Mouse (Mus musculus) forebrain, embryonic 14.5 days (tissue): ENCODE measurements around the gene Tmem135. TPM values are rescaled to one million over a fixed set of nuclear protein-coding genes. Genes with fewer than 3 reads are reported as not detected.

Experiments
- ATAC-seq: fragments of 200-750 bp; cut with Nextera tagmentation; 2 replicates; pipeline ENCODE4 v1.8.0; 2017; ENCODE audit warnings: mild to moderate bottlenecking, moderate library complexity
- DNase-seq: peaks from one replicate; pipeline ENCODE4 v3.0.0-alpha.2; 2015; ENCODE audit warnings: low spot score
- H3K27ac ChIP-seq: fragments of 300-500 bp; sonication (generic); 2 replicates; pipeline ENCODE4 v1.5.1; 2014; ENCODE audit warnings: low read depth, mild to moderate bottlenecking, control low read depth, low read length, moderate library complexity
- H3K27me3 ChIP-seq: fragments of 300-500 bp; sonication (generic); replicated peaks from 2 replicates; pipeline ENCODE4 v1.6.1; 2014; ENCODE audit warnings: low read length, control low read depth, mixed read lengths; ENCODE audit not compliant: control insufficient read depth, insufficient read depth
- H3K36me3 ChIP-seq: fragments of 300-500 bp; sonication (generic); 2 replicates; pipeline ENCODE4 v1.6.1; 2014; ENCODE audit warnings: low read length, control low read depth; ENCODE audit not compliant: control insufficient read depth, insufficient read depth
- H3K4me1 ChIP-seq: fragments of 300-500 bp; sonication (generic); 2 replicates; pipeline ENCODE4 v1.6.1; 2014; ENCODE audit warnings: antibody characterized with exemption, low read length, control low read depth; ENCODE audit not compliant: control insufficient read depth, insufficient read depth
- H3K4me2 ChIP-seq: fragments of 300-500 bp; sonication (generic); 2 replicates; pipeline ENCODE4 v1.6.1; 2014; ENCODE audit warnings: mild to moderate bottlenecking, control low read depth, low read length
- H3K4me3 ChIP-seq: fragments of 300-500 bp; sonication (generic); 2 replicates; pipeline ENCODE4 v1.5.1; 2014; ENCODE audit warnings: low read depth, low read length, control low read depth
- H3K9ac ChIP-seq: fragments of 300-500 bp; sonication (generic); 2 replicates; pipeline ENCODE4 v1.6.1; 2014; ENCODE audit warnings: mild to moderate bottlenecking, low read length, control low read depth, moderate library complexity
- H3K9me3 ChIP-seq: fragments of 300-500 bp; sonication (generic); replicated peaks from 2 replicates; pipeline ENCODE4 v1.6.1; 2016; ENCODE audit warnings: low read length, control low read depth, mixed read lengths; ENCODE audit not compliant: control insufficient read depth
- WGBS: fragments of 180-500 bp; shearing (Covaris S2); extraction: QIAGEN DNeasy Blood & Tissue Kit; methylation state at CpG from one replicate; pipeline ENCODE4 v1.1.7; 2014; 5-methylcytosine and 5-hydroxymethylcytosine counted together
- polyA plus RNA-seq: library from polyadenylated mRNA; unstranded; fragments of >200 nt; fragmentation: Nextera tagmentation; extraction: Ambion mirVana; gene quantifications from 2 replicates; pipeline ENCODE4 v1.2.1, GENCODE M21; 2014

Gene Tmem135
- polyA plus RNA-seq, 1 experiment from 2014 or later = 16.2 TPM

DNA sequence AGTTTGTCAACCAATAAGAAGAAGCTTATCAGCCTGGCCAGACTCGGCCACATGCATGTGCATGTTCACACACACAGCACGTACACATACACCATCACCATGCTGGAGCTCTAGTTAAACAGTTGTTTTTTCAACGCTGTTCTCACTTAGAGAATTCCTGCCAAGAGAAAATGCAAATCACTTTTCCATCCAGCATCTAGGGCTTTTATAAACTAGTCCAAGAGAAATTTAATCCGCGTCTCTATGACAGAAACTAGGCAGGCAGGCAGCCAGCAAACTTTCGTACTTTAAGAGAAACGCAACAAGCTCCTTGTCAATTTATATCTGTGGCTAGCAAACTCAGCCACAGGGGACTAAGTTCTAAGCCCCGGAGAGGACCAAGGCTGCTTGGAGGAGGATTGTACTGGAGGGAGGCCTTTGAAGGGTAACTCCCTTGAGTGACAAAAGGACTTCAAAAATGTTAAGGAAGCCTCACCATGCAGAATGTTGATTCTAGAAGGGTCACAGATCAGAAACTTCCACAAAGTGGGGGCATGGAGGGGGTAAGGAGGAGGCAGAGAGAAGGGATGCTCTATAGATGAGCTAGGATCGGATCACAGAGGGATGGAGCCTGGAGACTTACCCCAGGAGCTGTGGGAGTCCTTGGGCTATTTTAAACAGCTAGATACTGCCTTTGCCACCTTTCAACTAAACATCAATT lies 29.3 kb upstream of the Tmem135 start:
- H3K27ac ChIP-seq = no peak overlapping the region
- no peaks in the 10 kb centered on the region for H3K9me3 ChIP-seq
- WGBS = 39% methylated on average over 9 of the region's 9 CpGs
- DNase-seq = peak; percentile 85
- H3K4me1 ChIP-seq = no peaks in the 10 kb centered on the region; the same call in 1 of the 2 replicates
- H3K9ac ChIP-seq = no peak overlapping the region
- peak; percentile 88 for ATAC-seq
- no peak overlapping the region for H3K4me2 ChIP-seq
- H3K27me3 ChIP-seq = no peaks in the 10 kb centered on the region
- H3K4me3 ChIP-seq = no peak overlapping the region
- H3K36me3 ChIP-seq = no peaks in the 10 kb centered on the region

DNA sequence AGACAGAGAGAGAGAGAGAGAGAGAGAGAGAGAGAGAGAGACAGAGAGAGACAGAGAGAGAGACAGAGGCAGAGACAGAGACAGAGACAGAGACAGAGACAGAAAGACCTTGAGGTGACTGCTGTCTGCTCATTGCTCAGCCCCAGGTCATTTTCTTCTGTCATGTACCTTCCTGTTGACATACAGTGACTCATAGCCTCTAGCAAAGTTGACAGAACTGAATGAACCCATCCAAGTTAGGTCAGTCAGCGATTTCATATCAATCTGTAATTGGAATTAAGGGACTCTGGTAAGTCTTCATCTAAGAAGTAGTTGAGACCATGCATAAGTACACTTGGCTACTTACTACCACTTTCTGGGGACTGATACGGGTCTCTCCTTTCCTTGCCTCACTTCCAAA lies 27.2 kb upstream of the Tmem135 start:
- no peak overlapping the region for H3K9ac ChIP-seq
- H3K9me3 ChIP-seq = no peaks in the 10 kb centered on the region
- no peak overlapping the region for H3K27ac ChIP-seq
- H3K36me3 ChIP-seq = no peaks in the 10 kb centered on the region
- H3K4me1 ChIP-seq = no peaks in the 10 kb centered on the region; the same call in 1 of the 2 replicates
- no peaks in the 10 kb centered on the region for H3K27me3 ChIP-seq
- WGBS = 88% methylated on average over 2 of the region's 2 CpGs
- DNase-seq (no peak), ATAC-seq (no peak)
- H3K4me2 ChIP-seq = no peak overlapping the region
- no peak overlapping the region for H3K4me3 ChIP-seq

DNA sequence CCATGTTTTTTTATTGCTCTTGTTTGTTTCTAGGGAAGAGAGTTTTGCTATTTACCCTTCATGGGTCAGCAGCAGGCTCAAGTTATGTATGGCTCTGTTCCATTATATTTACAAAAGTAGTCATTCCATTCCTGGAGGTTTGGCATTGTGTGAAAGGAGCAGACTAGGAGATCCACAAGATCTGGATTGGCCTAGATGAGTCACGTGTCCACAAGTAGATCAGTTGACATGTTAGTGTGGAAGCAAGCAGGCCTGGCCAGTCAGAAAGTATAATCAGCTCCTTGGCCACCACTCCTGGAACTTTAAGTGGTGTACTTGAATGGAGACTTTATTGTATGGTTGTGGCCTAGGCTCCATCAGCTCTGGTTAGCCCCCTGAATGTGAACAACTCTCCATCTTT lies 25.3 kb upstream of the Tmem135 start:
- Histone ChIP-seq H3K4me3 (no peak overlapping the region), H3K27me3 (no peaks in the 10 kb centered on the region), H3K4me2 (no peak overlapping the region), H3K9ac (no peak overlapping the region), H3K9me3 (no peaks in the 10 kb centered on the region), H3K27ac (no peak overlapping the region), H3K36me3 (no peaks in the 10 kb centered on the region), H3K4me1 (no peaks in the 10 kb centered on the region; the same call in 1 of the 2 replicates)
- 85% methylated on average over 1 of the region's 1 CpGs for WGBS
- ATAC-seq (no peak), DNase-seq (no peak)

DNA sequence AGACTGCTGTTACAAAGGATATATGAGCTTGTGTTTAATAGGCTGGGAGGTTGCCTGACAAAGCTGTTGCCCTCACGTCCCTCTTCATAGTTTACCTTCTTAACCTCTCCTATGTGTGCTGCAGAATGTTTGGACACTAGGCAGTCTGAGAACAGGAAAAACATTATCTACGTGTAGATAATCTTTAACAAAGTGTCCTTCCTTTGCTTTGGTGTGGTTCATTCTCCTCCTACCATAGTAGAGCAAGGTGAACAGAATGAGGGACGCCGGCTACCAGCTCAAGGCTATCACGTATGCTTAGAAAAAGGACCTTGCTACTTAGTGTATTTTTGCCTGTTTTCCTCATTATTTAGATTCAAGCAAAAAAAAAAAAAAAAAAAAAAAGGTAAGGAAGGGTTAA lies 24.8 kb upstream of the Tmem135 start:
- H3K36me3 ChIP-seq = no peaks in the 10 kb centered on the region
- no peaks in the 10 kb centered on the region for H3K27me3 ChIP-seq
- no peaks in the 10 kb centered on the region for H3K9me3 ChIP-seq
- ATAC-seq (no peak), DNase-seq (no peak)
- no peaks in the 10 kb centered on the region; the same call in 1 of the 2 replicates for H3K4me1 ChIP-seq
- no peak overlapping the region for H3K9ac ChIP-seq
- H3K4me3 ChIP-seq = no peak overlapping the region
- no peak overlapping the region for H3K4me2 ChIP-seq
- no peak overlapping the region for H3K27ac ChIP-seq
- 92% methylated on average over 5 of the region's 5 CpGs for WGBS

DNA sequence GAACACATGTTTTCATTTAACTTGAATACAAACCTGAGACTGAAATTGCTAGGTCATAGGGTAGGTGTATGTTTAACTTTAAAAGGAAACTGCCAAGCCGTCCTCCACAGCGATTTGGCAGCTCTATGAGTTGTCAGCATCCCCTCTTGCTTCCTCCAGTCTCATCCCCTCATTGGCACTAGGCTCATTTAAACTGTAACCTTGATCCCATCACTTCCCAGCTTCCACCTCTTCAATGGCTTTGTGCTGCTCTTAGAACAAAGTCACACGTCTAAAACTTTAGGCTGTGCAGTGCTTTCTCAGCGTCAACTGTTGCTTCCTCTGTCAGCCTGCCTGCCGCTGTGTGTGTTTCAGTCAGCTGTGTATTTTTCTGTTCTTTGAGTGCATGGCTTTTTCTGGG lies 23.1 kb upstream of the Tmem135 start:
- DNase-seq (no peak), ATAC-seq (no peak)
- H3K9me3 ChIP-seq = no peaks in the 10 kb centered on the region
- no peaks in the 10 kb centered on the region for H3K36me3 ChIP-seq
- 65% methylated on average over 5 of the region's 5 CpGs for WGBS
- no peaks in the 10 kb centered on the region for H3K4me1 ChIP-seq
- H3K4me2 ChIP-seq = no peak overlapping the region
- H3K4me3 ChIP-seq = no peak overlapping the region
- no peak overlapping the region for H3K27ac ChIP-seq
- no peak overlapping the region for H3K9ac ChIP-seq
- H3K27me3 ChIP-seq = no peaks in the 10 kb centered on the region

DNA sequence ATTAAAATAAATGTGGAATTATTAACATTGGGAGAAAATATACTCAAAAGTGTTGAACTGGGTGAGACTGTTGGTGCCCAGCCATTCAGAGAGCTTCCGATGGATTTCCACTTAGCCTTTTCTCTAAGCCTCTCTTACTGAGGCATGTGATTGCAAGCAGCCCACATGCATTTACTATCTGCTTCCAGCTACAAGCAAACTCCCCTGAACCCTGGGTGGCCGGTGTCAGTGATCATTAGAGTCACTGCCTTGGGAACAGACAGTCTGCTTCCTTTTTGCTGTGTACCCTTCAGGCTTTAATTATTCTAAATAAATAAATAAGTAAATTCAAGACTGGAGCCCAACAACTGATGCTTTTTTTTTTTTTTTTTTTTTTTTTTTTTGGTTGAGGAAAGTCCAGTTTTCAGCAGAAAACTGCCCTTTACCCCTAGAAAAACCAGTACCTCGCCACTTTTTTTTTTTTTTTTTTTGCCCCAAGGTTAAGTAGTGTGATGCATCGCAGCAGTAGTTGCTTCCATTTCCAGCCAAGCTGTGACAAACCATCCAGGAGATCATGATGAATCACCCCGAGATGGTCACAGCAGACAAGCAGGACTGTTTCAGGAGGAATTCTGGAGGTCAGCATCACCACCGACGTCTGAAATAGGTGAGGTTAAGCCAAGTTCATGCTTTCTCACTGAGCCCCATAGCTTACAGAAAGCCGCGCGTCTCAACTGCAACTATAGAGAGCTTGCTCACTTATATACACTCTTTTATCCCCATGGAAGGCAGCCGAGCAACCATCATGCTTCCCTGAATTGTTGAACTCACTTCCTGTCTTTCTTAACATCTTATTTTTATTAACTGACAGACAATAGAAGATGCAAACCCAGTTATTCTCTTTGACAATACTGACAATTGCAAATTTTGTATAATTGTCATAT lies 22.0 kb upstream of the Tmem135 start:
- H3K4me2 ChIP-seq = no peak overlapping the region
- no peaks in the 10 kb centered on the region for H3K4me1 ChIP-seq
- no peaks in the 10 kb centered on the region for H3K27me3 ChIP-seq
- no peak for DNase-seq
- H3K36me3 ChIP-seq = no peaks in the 10 kb centered on the region
- ATAC-seq = no peak
- H3K4me3 ChIP-seq = no peak overlapping the region
- no peaks in the 10 kb centered on the region for H3K9me3 ChIP-seq
- H3K9ac ChIP-seq = no peak overlapping the region
- WGBS = 82% methylated on average over 11 of the region's 11 CpGs
- H3K27ac ChIP-seq = no peak overlapping the region

DNA sequence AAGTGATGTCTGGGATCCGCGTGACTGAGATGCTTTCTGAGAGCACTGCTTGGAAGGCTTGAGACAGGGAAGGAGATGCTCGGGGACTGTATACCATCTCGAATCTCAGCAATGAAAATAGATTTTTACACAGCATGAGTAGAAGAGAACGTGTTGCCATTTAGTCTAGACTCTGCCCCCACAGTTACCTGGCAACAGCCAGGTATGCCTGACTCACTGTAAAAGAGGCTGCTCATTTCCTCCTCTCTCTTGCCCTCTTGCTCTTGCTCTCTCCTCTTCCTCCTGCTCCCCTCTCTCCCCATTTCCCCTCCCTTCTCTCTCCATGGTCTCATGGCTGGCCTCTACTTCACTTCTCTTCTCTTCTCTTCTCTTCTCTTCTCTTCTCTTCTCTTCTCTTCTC lies 20.6 kb upstream of the Tmem135 start:
- H3K4me2 ChIP-seq = no peak overlapping the region
- no peak overlapping the region for H3K27ac ChIP-seq
- H3K27me3 ChIP-seq = no peaks in the 10 kb centered on the region
- no peak overlapping the region for H3K9ac ChIP-seq
- WGBS = 88% methylated on average over 5 of the region's 5 CpGs
- no peaks in the 10 kb centered on the region for H3K4me1 ChIP-seq
- ATAC-seq = no peak
- no peak for DNase-seq
- H3K36me3 ChIP-seq = no peaks in the 10 kb centered on the region
- no peak overlapping the region for H3K4me3 ChIP-seq
- no peaks in the 10 kb centered on the region for H3K9me3 ChIP-seq

DNA sequence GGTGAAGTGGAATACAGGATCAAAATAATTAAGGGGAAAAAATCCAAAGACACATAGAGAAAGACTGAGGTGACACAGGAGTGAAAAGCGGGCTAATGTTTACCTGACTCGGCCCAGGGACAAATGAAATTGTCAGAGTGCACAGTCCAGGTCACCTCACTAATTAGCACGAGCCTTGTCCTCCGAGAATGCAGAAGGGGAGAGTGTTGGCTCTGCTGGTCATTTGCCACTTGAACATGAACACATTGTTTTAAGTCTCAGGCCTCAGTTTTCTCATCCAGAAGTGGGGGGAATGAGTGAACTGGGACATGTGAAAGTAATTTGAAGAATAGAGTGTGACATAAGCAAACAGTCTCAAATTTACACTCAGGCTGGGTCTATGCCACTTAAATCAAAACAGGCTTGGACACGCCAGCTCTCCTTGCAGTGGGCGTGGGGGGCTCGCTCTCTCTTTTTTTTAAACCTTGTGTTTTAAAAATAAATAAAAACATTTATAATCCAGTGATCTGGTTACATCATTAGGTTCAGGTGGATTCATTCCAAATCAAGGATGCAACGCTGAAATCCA lies 19.8 kb upstream of the Tmem135 start:
- Histone ChIP-seq H3K4me2 (no peak overlapping the region), H3K27ac (no peak overlapping the region), H3K27me3 (no peaks in the 10 kb centered on the region), H3K4me3 (no peak overlapping the region), H3K4me1 (no peaks in the 10 kb centered on the region), H3K36me3 (no peaks in the 10 kb centered on the region), H3K9ac (no peak overlapping the region), H3K9me3 (no peaks in the 10 kb centered on the region)
- WGBS = 65% methylated on average over 8 of the region's 8 CpGs
- no peak for ATAC-seq
- no peak for DNase-seq

DNA sequence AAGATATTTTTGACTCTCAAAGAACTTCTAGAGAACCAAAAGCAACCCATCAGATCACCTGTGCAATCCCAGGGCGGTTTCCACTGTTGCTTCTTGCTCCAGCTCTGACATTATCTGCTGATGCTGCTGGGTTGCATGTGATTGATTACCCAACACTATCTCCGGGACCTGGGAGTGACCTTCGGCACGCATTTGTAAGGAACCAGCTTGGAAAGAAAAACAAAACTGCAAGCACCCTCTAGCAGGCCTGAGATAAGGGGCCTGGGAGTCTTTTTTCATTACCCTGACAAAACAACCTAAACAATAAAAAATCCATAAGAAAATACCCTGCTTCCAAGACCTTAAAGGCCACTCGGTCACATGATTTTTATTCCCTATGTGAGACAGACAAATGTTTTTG lies 19.2 kb upstream of the Tmem135 start:
- WGBS = 43% methylated on average over 5 of the region's 5 CpGs
- ATAC-seq = no peak

More for the DNA sequence above, 19.2 kb upstream of the Tmem135 start:
- DNase-seq = no peak
- Histone ChIP-seq H3K9me3 (no peaks in the 10 kb centered on the region), H3K4me1 (no peaks in the 10 kb centered on the region), H3K27ac (no peak overlapping the region), H3K4me2 (no peak overlapping the region), H3K4me3 (no peak overlapping the region), H3K36me3 (no peaks in the 10 kb centered on the region), H3K9ac (no peak overlapping the region), H3K27me3 (no peaks in the 10 kb centered on the region)
